Mouse (Mus musculus) spleen, adult 2 months (tissue): ENCODE results near the gene Arid1a.

Experiments
- CTCF ChIP-seq: fragments of 200-500 bp; IDR thresholded peaks from 2 replicates; pipeline ENCODE4 v1.5.1; 2011; ENCODE audit warnings: mild to moderate bottlenecking, inconsistent platforms; ENCODE audit not compliant: insufficient read depth, insufficient read length, insufficient replicate concordance; ENCODE audit errors: extremely low read depth
- POLR2A ChIP-seq: fragments of 200-500 bp; IDR thresholded peaks from 2 replicates; pipeline ENCODE4 v1.6.1; 2011; ENCODE audit warnings: low read depth, low read length, inconsistent platforms

DNA sequence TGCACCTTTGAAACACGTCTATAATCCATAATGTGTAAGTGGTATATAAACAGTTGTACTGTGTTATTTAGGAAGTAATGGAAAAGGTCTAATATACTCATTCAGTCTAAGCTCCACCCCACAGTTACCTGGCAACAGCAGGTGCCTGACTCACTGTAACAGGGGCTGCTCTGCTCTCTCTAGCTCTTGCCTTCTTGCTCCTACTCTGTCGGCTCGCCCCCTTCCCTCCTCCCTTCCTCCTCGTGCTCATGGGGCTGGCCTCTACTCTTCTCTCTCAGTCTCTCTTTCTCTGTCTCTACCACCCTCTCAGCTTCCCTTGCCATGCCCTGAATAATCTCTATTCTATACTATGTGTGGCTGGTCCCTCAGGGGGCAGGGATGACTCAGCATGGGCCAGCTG lies 99.6 kb downstream of the Arid1a start:
- TF ChIP-seq CTCF (no peak), POLR2A (no peak)
